Comparison of ENCODE assay signal across 25 mouse cellular contexts in genomic region chr8:117356109-117356672, GRCm38 (mm10).
DNase-seq lines count a peak whose midpoint lies in the region; ATAC-seq lines count a peak whose summit lies in the region.
"Had no signal": no experiment of that assay in that cellular context is flagged by ENCODE, and none has a peak within 500 bp of the region (broad histone marks: within the 10 kb centered on the region; RNA-seq: fewer than 3 reads in every experiment).

No protein-coding gene starts in this region.

- no peak overlapping the region for H3K9ac ChIP-seq in kidney, embryonic 15.5 days
- H3K9ac ChIP-seq: embryonic facial prominence, embryonic 12.5 days; hindbrain, embryonic 12.5 days; limb, embryonic 13.5 days; liver, embryonic 14.5 days; lung, embryonic 14.5 days had no signal

- H3K4me3 ChIP-seq in kidney, embryonic 15.5 days (replicated peaks): no peak overlapping the region
- H3K4me3 ChIP-seq: embryonic facial prominence, embryonic 12.5 days; hindbrain, embryonic 12.5 days; left cerebral cortex, adult 2 months; limb, embryonic 13.5 days had no signal

- peak; percentile 62 to 86 for DNase-seq in adrenal gland, adult (ENCODE audit: inconsistent age in 2 of 2, low spot score in 1 of 2)
- no peak for DNase-seq in adrenal gland, postnatal 10 days
- no peak for DNase-seq in kidney, postnatal 10 days
- DNase-seq in ovary, postnatal 36 days (ENCODE audit: low spot score): peak; percentile 53
- no peak for DNase-seq in ovary, postnatal 14 days (ENCODE audit: low spot score)
- DNase-seq in left cerebral cortex, adult 8-10 months (ENCODE audit: low spot score in 2 of 2): no peak
- DNase-seq: cerebellum, adult 11-12 months; cerebellum, adult 9-11 months; embryo, embryonic 11 days; gastrocnemius, postnatal 25 days; heart, adult 11 months; heart, postnatal 36 days; kidney, adult 8-10 months; kidney, postnatal 25 days; lung, embryonic 14.5 days; lung, postnatal 14 days; thymus, postnatal 14 days had no signal

- no peaks in the 10 kb centered on the region for H3K36me3 ChIP-seq in kidney, embryonic 15.5 days
- H3K36me3 ChIP-seq: embryonic facial prominence, embryonic 12.5 days; hindbrain, embryonic 12.5 days; limb, embryonic 13.5 days had no signal

- WGBS in kidney, embryonic 15.5 days: 48% methylated on average over 13 of the region's 13 CpGs

- H3K4me2 ChIP-seq in kidney, embryonic 15.5 days: no peak overlapping the region
- H3K4me2 ChIP-seq: embryonic facial prominence, embryonic 12.5 days; heart, embryonic 11.5 days; hindbrain, embryonic 12.5 days; limb, embryonic 13.5 days; lung, embryonic 14.5 days had no signal

- H3K27ac ChIP-seq in kidney, embryonic 15.5 days: peak overlapping the region; percentile 51
- H3K27ac ChIP-seq: embryonic facial prominence, embryonic 12.5 days; hindbrain, embryonic 12.5 days; left cerebral cortex, adult 2 months; limb, embryonic 13.5 days; liver, embryonic 14.5 days had no signal

- no peaks in the 10 kb centered on the region for H3K9me3 ChIP-seq in kidney, embryonic 15.5 days (replicated peaks)
- H3K9me3 ChIP-seq: embryonic facial prominence, embryonic 12.5 days; hindbrain, embryonic 12.5 days had no signal

- 0 out of 2 replicates have a peak, but pooled peaks have one; percentile 6 for ATAC-seq in kidney, embryonic 15.5 days (replicated peaks; ENCODE audit: low FRiP score)

- H3K27me3 ChIP-seq in kidney, embryonic 15.5 days: no peaks in the 10 kb centered on the region
- H3K27me3 ChIP-seq: CH12.LX; embryonic facial prominence, embryonic 12.5 days; hindbrain, embryonic 12.5 days; limb, embryonic 13.5 days had no signal

- peaks cover 54% of the 10 kb centered on the region for H3K4me1 ChIP-seq in kidney, embryonic 15.5 days

Comparison
In these comparisons a context has a peak if more than half of its experiments do, and no peak if none do; other contexts are left out.
1. DNase-seq: peak in adrenal gland, adult (2 of 2) and ovary, postnatal 36 days (single experiment); none in adrenal gland, postnatal 10 days (single experiment), kidney, postnatal 10 days (single experiment), ovary, postnatal 14 days (single experiment) and left cerebral cortex, adult 8-10 months (0 of 2).